Mouse (Mus musculus) ES-E14 (cell line): Measurements from ENCODE around the gene Gipc1.

ENCODE experiments used
- CHD2 ChIP-seq: IDR thresholded peaks from 2 replicates; pipeline ENCODE4 v1.6.1; 2014; ENCODE audit warnings: mild to moderate bottlenecking, low read depth, low read length, inconsistent platforms
- MAFK ChIP-seq: IDR thresholded peaks from 2 replicates; pipeline ENCODE4 v1.6.1; 2014; ENCODE audit warnings: mild to moderate bottlenecking, low read depth, low read length, inconsistent platforms; ENCODE audit not compliant: insufficient read depth
- ZC3H11A ChIP-seq: IDR thresholded peaks from 2 replicates; pipeline ENCODE4 v1.6.1; 2012; ENCODE audit warnings: low read depth, mild to moderate bottlenecking, inconsistent platforms, low read length, borderline replicate concordance
- ZNF384 ChIP-seq: IDR thresholded peaks from 2 replicates; pipeline ENCODE4 v1.6.1; 2012; ENCODE audit warnings: low read depth, low read length, inconsistent platforms

- TF ChIP-seq ZNF384 (no peak), CHD2 (no peak), ZC3H11A (no peak), MAFK (no peak)
Measured at GRCm38 (mm10) chr8:83700423-83701085, 48.1 kb downstream of the Gipc1 start.
